Mouse (Mus musculus) liver, embryonic 15.5 days (tissue): ENCODE measurements around the gene Nelfa. TPM values are rescaled to one million over a fixed set of nuclear protein-coding genes. Genes with fewer than 3 reads are reported as not detected.

Experiments
- ATAC-seq: fragments of 200-750 bp; cut with Nextera tagmentation; 2 replicates; pipeline ENCODE4 v1.8.0; 2017; ENCODE audit warnings: moderate number of reproducible peaks, mild to moderate bottlenecking, moderate library complexity; ENCODE audit not compliant: insufficient read depth
- H3K27ac ChIP-seq: fragments of 300-500 bp; sonication (generic); replicated peaks from 2 replicates; pipeline ENCODE4 v1.5.1; 2015; ENCODE audit warnings: mild to moderate bottlenecking, inconsistent platforms
- H3K27me3 ChIP-seq: fragments of 300-500 bp; sonication (generic); 2 replicates; pipeline ENCODE4 v1.6.1; 2015; ENCODE audit warnings: mild to moderate bottlenecking, inconsistent platforms
- H3K36me3 ChIP-seq: fragments of 300-500 bp; sonication (generic); replicated peaks from 2 replicates; pipeline ENCODE4 v1.6.1; 2015; ENCODE audit warnings: moderate library complexity, mild to moderate bottlenecking, inconsistent platforms
- H3K4me1 ChIP-seq: fragments of 300-500 bp; sonication (generic); replicated peaks from 2 replicates; pipeline ENCODE4 v1.6.1; 2015; ENCODE audit warnings: inconsistent platforms
- H3K4me2 ChIP-seq: fragments of 300-500 bp; sonication (generic); 2 replicates; pipeline ENCODE4 v1.6.1; 2015; ENCODE audit warnings: moderate library complexity, mild to moderate bottlenecking, inconsistent platforms
- H3K4me3 ChIP-seq: fragments of 300-500 bp; sonication (generic); replicated peaks from 2 replicates; pipeline ENCODE4 v1.5.1; 2015; ENCODE audit warnings: mild to moderate bottlenecking, inconsistent platforms
- H3K9ac ChIP-seq: fragments of 300-500 bp; sonication (generic); 2 replicates; pipeline ENCODE4 v1.6.1; 2015; ENCODE audit warnings: moderate library complexity, mild to moderate bottlenecking, inconsistent platforms
- H3K9me3 ChIP-seq: fragments of 300-500 bp; sonication (generic); replicated peaks from 2 replicates; pipeline ENCODE4 v1.6.1; 2016; ENCODE audit warnings: inconsistent platforms
- WGBS: fragments of 180-500 bp; shearing (Covaris S2); methylation state at CpG from one replicate; pipeline ENCODE4 v1.1.7; 2015; ENCODE audit warnings: mixed read lengths; ENCODE audit not compliant: insufficient replicate concordance; 5-methylcytosine and 5-hydroxymethylcytosine counted together
- polyA plus RNA-seq: library from polyadenylated mRNA; unstranded; fragments of >200 nt; fragmentation: Nextera tagmentation; extraction: Ambion mirVana; gene quantifications from 2 replicates; pipeline ENCODE4 v1.2.1, GENCODE M21; 2015

Gene Nelfa
- polyA plus RNA-seq: 24.7 and 26.1 TPM in 2 replicates

DNA sequence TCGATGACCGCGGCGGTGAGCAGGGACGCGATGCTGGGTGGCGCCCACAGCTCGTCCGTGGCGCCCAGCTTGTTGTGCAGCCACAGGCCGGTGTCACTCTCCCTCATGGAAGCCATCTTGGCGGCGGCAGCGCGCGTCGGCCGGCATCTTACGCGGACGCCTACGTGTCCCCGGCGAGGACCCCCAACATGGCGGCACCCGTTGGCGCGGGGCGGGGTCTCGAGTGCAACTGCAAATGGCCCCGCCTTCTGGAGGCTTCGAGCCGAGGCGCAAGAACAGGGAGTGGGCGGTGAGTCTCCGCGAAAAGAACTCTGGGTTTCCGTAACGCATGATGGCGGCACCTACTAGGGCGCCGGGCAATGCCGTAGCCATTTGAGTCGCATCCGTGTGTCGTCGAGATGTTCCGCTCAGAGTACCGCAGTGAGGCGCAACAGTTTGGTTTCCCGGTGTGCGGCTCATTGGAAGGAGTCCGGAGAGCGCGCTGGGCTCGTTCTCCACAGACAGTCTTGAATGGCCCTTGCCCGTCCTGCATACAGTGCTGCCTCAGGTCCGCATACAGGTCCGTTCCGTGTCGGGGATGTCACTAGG lies at the start of gene Nelfa:
TSS of gene Nelfa (minus strand) at position 294 of the 588 bp plus-strand sequence.
- ATAC-seq: peak; percentile 93
- Histone ChIP-seq H3K27ac (peak within 1 kb of the TSS; percentile 93), H3K4me2 (peak within 1 kb of the TSS; percentile 83), H3K4me1 (peaks cover 40% of the 10 kb centered on the region), H3K9ac (peak within 1 kb of the TSS; percentile 91), H3K9me3 (no peaks in the 10 kb centered on the region), H3K36me3 (peaks cover 15% of the 10 kb centered on the region; the same call in 1 of the 2 replicates), H3K27me3 (no peaks in the 10 kb centered on the region), H3K4me3 (peak within 1 kb of the TSS; percentile 97)
- WGBS: under 1% methylated on average over 60 of the region's 61 CpGs

DNA sequence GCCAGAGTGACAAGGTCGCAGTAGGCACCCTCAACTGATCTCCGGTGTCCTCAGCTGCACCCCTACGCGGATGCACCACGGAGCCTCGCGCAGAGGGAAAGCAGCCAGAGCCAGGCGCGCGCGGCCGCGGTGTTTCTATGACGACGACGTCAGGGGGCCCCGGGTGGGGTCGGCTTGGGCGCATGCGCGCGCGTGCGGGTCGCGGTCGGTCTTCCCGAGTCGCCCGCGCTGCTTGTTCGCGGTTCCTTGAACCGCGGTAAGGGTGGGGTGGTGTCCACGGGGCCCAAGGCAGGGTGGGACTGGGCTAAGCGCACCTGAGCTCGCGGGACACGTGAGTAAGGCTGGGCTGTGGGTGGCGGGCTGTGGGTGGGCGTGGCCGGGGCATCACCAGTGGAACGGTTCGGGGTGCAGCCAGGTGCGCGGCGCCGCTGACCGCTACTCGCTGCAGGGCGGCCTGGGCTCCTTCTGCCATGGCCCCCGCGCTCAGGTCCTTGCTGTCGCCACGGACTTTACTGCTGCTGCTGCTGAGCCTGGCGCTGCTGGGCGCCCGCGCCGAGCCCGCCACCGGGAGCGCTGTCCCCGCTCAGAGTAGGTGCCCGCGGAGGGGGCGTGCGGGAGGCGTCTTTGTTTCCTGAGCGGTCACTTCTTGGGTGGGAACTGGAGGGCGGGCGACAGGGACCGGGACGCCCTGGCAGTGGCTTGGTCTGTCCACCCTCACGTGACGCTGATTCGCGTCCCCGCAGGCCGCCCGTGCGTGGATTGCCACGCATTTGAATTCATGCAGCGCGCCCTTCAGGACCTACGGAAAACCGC lies 47.3 kb upstream of the Nelfa start, which contains the start of gene Gm1673:
TSS of gene Gm1673 (plus strand) at position 125 of the 813 bp plus-strand sequence.
- Histone ChIP-seq H3K9ac (0 out of 2 replicates have a peak within 1 kb of the TSS, but pooled peaks have one; percentile 18), H3K4me3 (peak within 1 kb of the TSS; percentile 57), H3K9me3 (no peaks in the 10 kb centered on the region), H3K27ac (no peak within 1 kb of the TSS), H3K4me1 (peaks cover 6% of the 10 kb centered on the region), H3K36me3 (no peaks in the 10 kb centered on the region), H3K4me2 (peak within 1 kb of the TSS; percentile 71), H3K27me3 (peaks cover 54% of the 10 kb centered on the region)
- under 1% methylated on average over 87 of the region's 88 CpGs for WGBS
- ATAC-seq: 0 out of 2 replicates have a peak, but pooled peaks have one; percentile 28

DNA sequence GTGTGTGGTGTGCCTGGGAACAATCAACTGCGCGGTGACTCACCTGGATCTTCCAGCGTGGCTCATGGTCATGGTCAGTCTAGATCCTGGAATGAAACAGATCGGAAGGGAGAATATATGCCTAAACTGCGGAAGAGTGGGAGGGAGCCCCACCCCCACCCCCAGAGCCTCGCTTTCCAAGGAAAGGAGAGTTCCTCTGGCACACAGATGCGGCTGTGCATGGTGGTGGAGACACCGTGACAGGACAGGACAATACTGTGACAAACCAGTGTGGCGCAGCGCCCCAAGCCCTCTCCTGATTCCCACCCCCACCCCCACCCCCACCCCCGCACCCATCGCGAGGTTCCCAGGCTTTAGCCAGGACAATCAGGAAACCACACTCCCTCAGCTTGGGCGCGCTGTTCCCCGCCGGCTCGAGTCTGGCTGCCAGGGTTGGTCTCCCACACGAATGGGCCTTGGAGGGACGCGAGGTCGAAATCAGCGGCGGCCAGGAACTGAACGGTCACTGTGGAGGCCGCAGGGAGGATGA lies 46.6 kb upstream of the Nelfa start:
- Histone ChIP-seq H3K27me3 (peaks cover 54% of the 10 kb centered on the region), H3K36me3 (no peaks in the 10 kb centered on the region), H3K4me2 (peak overlapping the region; percentile 71), H3K9me3 (no peaks in the 10 kb centered on the region), H3K9ac (0 out of 2 replicates have a peak overlapping the region, but pooled peaks have one; percentile 18), H3K27ac (no peak overlapping the region), H3K4me3 (peak overlapping the region; percentile 57), H3K4me1 (peaks cover 6% of the 10 kb centered on the region)
- no peak for ATAC-seq
- 7% methylated on average over 26 of the region's 26 CpGs for WGBS

DNA sequence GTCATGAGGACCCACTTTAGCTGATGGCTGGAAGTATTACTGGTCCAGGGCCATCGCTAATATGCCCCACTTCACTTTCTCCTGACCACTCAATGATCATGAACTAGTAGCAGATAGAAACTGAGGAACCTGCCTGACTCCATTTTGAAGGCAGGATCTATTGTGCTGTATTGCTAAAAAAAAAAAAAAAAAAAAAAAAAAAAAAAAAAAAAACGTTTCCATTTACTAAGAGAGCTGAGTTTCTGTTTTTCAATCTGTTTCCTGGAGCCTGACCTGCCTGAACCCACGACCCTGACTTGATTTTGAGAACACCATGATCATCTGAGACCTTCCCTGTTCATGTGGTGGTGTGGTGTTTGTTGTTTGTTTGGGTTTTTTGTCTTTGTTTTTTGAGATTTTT lies 40.1 kb upstream of the Nelfa start:
- no peak for ATAC-seq
- Histone ChIP-seq H3K4me3 (no peak overlapping the region), H3K27ac (no peak overlapping the region), H3K9ac (no peak overlapping the region), H3K9me3 (no peaks in the 10 kb centered on the region), H3K36me3 (no peaks in the 10 kb centered on the region), H3K27me3 (peaks cover 3% of the 10 kb centered on the region; the same call in 1 of the 2 replicates), H3K4me2 (no peak overlapping the region), H3K4me1 (no peaks in the 10 kb centered on the region)
- 23% methylated on average over 3 of the region's 3 CpGs for WGBS

DNA sequence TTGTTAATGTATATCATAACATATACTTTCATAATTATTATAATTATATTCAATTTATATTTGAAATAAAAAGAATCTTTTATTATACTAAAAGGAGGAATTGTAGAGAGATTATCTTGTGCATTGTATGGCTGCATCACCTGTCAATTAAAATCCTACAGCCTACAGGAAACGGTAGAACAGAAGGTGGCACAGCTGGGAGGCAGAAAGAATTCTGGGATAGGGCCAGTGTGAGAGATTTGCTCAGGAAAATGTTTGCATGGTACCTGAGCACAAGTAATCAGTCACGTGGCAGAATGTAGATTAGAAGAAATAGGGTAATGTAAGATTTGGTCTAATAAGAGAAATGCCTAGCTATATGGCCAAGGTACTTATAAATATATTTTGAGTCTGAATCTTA lies 38.5 kb upstream of the Nelfa start:
- no peak overlapping the region for H3K4me3 ChIP-seq

DNA sequence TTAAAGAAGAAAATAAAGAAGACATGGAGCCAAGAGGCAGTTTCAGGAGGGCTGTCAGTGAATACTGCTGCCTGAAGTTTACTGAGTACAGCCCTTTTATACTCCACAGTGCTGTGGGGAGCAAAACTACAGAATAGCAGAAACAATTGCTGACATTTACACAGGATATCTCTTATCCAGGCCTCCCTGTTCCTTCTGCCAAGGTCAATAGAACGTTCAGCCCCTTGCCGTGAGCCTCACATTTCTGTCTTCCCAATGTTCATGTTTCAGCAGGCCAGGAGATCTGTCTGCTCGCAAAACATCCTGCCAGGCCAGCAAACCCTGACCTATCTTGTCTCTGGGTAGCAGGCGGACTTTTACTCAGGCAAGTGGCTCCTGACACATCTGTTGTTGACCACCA lies 23.2 kb upstream of the Nelfa start:
- Histone ChIP-seq H3K4me3 (no peak overlapping the region), H3K27ac (no peak overlapping the region), H3K4me2 (no peak overlapping the region), H3K4me1 (no peaks in the 10 kb centered on the region), H3K9me3 (0 out of 2 replicates have a peak, but pooled peaks cover under 1% of the 10 kb centered on the region), H3K27me3 (no peaks in the 10 kb centered on the region), H3K9ac (no peak overlapping the region), H3K36me3 (no peaks in the 10 kb centered on the region)
- no peak for ATAC-seq
- 63% methylated on average over 4 of the region's 4 CpGs for WGBS

More for the DNA sequence above, 38.5 kb upstream of the Nelfa start:
- no peaks in the 10 kb centered on the region for H3K9me3 ChIP-seq
- no peak overlapping the region for H3K27ac ChIP-seq
- no peak overlapping the region for H3K9ac ChIP-seq
- no peaks in the 10 kb centered on the region for H3K36me3 ChIP-seq
- no peak overlapping the region for H3K4me2 ChIP-seq
- H3K27me3 ChIP-seq: peaks cover 5% of the 10 kb centered on the region; the same call in 1 of the 2 replicates
- H3K4me1 ChIP-seq: no peaks in the 10 kb centered on the region
- 37% methylated on average over 2 of the region's 2 CpGs for WGBS
- ATAC-seq: no peak

DNA sequence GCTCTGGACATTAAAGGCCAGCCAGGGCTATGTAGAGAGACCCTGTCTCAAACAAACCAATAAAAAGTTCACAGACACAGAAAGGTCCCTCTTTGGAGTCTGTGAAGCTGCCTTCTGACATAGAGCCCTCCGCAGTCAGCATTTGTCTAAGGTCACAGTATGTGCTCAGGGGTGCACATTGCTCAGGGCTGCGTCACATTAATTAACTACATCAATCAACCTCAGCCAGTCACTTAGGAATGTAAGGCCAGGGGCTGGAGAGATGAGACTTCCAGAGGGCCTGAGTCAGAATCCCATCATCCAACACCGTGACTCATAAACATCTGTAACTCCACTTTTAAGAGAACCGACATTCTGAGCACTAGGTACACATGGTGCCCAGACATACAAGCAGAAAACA lies 19.7 kb upstream of the Nelfa start:
- Histone ChIP-seq H3K4me3 (no peak overlapping the region), H3K27me3 (no peaks in the 10 kb centered on the region), H3K4me2 (no peak overlapping the region), H3K9ac (no peak overlapping the region), H3K27ac (no peak overlapping the region), H3K36me3 (no peaks in the 10 kb centered on the region), H3K9me3 (peaks cover 11% of the 10 kb centered on the region; the same call in 1 of the 2 replicates), H3K4me1 (no peaks in the 10 kb centered on the region)
- WGBS: 74% methylated on average over 4 of the region's 4 CpGs
- no peak for ATAC-seq

DNA sequence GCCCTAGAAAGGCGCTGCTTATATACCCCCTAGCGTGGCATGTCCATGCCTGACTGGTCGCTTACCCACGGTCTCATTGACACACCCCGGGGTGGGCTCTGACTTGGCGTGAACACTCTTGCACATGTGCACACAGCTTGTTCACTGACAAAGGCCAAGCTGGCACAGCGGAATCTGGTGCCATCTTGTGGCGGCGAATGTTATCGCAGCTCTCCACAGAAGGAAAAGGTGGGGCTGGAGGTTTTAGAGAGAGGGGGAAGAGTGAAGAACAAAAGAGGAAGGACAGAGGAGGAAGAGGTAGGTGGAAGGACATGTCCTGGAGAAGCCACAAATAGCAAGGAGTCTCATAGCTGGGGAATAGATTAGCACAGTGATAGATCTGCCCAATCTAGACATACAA lies 18.1 kb upstream of the Nelfa start:
- 40% methylated on average over 10 of the region's 10 CpGs for WGBS
- no peaks in the 10 kb centered on the region for H3K27me3 ChIP-seq
- peaks cover 11% of the 10 kb centered on the region; the same call in 1 of the 2 replicates for H3K9me3 ChIP-seq
- no peak for ATAC-seq
- H3K4me2 ChIP-seq: no peak overlapping the region
- H3K9ac ChIP-seq: no peak overlapping the region
- no peak overlapping the region for H3K27ac ChIP-seq
- H3K4me1 ChIP-seq: no peaks in the 10 kb centered on the region
- H3K4me3 ChIP-seq: no peak overlapping the region
- H3K36me3 ChIP-seq: no peaks in the 10 kb centered on the region

DNA sequence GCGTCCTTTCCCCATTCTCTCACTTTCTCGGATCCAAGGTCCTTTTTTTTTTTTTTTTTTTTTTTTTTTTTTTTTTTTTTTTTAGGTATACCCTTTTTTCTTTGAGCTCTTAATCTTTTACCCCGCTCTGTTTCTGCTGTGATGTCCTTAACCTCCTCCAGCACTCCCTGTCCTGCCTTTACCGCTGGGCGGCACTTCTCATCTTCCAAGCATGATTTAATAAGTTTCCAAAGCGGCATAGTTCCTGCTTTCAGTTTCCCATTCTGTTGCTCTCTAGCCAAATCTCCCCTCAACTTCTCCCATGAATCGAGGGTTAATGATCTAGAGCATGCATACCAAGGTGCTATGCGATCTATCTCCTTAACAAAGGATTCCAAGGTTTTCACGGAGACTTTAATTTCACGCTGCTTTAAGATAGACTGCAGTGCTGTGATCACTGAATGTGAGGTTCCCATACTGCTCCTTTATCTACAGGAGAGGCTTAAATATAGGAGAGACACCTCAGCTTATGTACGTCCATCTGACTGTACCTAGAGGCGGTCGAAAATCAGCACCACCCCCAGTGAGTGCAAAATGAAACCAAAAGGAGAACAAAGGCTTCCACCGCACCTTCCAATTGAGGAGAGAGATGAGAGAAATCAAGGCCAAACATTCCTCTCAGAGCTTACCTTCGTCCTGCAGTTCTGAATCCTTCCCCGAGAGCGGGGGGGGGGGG lies 17.4 kb upstream of the Nelfa start:
- H3K4me3 ChIP-seq: no peak overlapping the region
- H3K36me3 ChIP-seq: no peaks in the 10 kb centered on the region
- ATAC-seq: no peak
- 71% methylated on average over 17 of the region's 17 CpGs for WGBS
- peaks cover 11% of the 10 kb centered on the region; the same call in 1 of the 2 replicates for H3K9me3 ChIP-seq
- no peak overlapping the region for H3K4me2 ChIP-seq
- no peak overlapping the region for H3K27ac ChIP-seq
- H3K4me1 ChIP-seq: no peaks in the 10 kb centered on the region
- H3K9ac ChIP-seq: no peak overlapping the region
- no peaks in the 10 kb centered on the region for H3K27me3 ChIP-seq

DNA sequence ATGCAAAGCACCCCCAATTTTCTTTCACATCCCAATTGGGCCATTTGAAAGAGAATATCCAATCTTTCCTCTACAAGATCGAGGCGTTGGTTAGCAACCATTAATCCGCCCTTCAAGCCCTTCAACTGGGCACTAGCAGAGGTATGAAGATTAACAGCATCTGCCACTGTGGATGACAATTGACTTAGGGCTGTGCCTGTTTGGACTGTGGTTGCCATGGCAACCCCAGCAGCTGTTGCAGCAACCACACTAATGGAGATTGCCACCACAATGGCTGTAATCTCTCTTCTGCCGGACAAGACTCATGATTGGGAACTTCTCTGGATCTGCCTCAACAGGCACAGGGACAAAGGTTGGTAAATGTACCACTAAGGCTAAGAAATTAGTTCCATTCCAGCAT lies 12.1 kb upstream of the Nelfa start:
- WGBS: 75% methylated on average over 4 of the region's 4 CpGs
- no peaks in the 10 kb centered on the region for H3K36me3 ChIP-seq
- H3K4me1 ChIP-seq: no peaks in the 10 kb centered on the region
- no peaks in the 10 kb centered on the region for H3K27me3 ChIP-seq
- H3K4me2 ChIP-seq: no peak overlapping the region
- H3K9me3 ChIP-seq: peaks cover 4% of the 10 kb centered on the region; the same call in 1 of the 2 replicates
- no peak for ATAC-seq
- H3K9ac ChIP-seq: no peak overlapping the region
- no peak overlapping the region for H3K4me3 ChIP-seq
- H3K27ac ChIP-seq: no peak overlapping the region
